Mouse (Mus musculus) brain, embryonic 14.5 days (tissue): ENCODE data around the gene Greb1. TPM values are rescaled to one million over a fixed set of nuclear protein-coding genes. Genes with fewer than 3 reads are reported as not detected.
A peak's percentile ranks its signal among the peaks of the same experiment; 100 is the strongest.
"Not testable (repeated sequence)": the region's sequence is repeated elsewhere in the genome, so short reads cannot be mapped to it uniquely, and the experiment has no call there.

Source experiments
- DNase-seq: peaks from one replicate; pipeline ENCODE4 v3.0.0-alpha.2; 2011; ENCODE audit warnings: low read depth
- CTCF ChIP-seq: fragments of 200-500 bp; IDR thresholded peaks from 2 replicates; pipeline ENCODE4 v1.5.1; 2012; ENCODE audit warnings: inconsistent platforms, mild to moderate bottlenecking, moderate library complexity, borderline replicate concordance; ENCODE audit not compliant: insufficient read depth, insufficient read length; ENCODE audit errors: extremely low read depth
- POLR2A ChIP-seq: fragments of 200-500 bp; IDR thresholded peaks from 2 replicates; pipeline ENCODE4 v1.6.1; 2012; ENCODE audit warnings: mild to moderate bottlenecking, inconsistent platforms, borderline replicate concordance; ENCODE audit not compliant: poor library complexity, insufficient read depth, insufficient read length, severe bottlenecking; ENCODE audit errors: extremely low read depth
- polyA plus RNA-seq: library from polyadenylated mRNA; depleted of rRNA; stranded (reverse); fragments of >200 nt; gene quantifications from 2 replicates; pipeline ENCODE4 v1.2.3, GENCODE M21; 2012

The Greb1 gene
- polyA plus RNA-seq, 1 experiment: 4.8 TPM

DNA sequence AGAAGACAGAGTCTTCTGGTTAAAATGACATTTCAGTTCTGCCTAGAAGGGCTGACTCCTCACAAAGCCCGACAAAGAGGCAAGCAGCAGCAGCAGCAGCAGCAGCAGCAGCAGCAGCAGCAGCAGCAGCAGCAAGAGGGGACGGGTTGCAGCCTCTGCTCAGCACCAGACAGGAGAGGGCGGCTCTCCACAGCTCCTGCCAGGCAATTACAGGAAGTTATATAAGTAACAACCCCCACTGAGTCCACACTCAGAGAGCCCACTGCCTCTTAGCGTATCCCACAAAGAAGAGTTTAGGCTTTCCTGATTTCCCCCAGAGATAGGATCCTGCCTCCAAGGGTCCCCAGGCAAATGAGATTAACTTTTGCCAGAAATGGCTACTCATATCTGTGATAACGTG is 60.6 kb downstream of the Greb1 start:
- no peak for TF ChIP-seq POLR2A
- no peak for TF ChIP-seq CTCF
- peak; percentile 40 for DNase-seq

DNA sequence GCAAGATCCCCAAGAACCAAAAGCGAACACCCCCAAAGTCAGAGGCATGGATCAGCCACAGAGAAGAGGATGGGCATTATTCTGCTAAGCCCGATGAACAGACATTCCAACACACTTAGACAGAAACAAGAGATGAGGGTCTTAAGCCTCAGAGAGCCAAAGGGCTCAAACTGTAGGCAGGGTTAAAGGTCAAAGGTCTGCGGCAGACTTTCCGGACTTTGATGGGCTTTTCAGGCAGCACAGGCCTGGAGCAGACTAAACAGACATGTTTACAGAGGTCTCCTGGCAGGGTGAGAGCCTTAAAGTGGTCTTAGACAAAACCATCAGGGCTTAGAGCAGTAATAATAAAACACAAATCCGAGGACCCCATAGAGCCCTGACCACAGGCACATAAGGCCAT is 63.4 kb downstream of the Greb1 start:
- TF ChIP-seq CTCF (no peak), POLR2A (no peak)
- no peak for DNase-seq

DNA sequence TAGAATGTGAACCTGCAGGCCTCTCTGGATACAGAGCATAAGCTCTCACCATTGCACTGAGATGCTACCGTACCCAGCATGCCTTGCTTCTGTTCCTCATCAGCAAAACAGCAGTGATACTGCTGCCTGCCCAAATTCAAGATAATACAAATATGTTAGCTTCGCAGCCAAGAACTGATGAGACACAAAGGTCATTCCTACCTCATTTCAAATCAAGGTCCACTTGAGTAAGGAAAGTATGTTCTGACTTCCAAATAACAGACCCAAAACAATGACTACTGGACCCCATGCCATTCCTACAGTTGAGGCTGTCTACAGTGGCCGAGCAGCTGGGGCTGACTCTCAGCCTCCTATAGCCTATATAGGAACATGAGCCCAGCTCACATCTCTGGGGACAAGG is 66.0 kb downstream of the Greb1 start:
- TF ChIP-seq POLR2A (no peak), CTCF (no peak)
- no peak for DNase-seq

DNA sequence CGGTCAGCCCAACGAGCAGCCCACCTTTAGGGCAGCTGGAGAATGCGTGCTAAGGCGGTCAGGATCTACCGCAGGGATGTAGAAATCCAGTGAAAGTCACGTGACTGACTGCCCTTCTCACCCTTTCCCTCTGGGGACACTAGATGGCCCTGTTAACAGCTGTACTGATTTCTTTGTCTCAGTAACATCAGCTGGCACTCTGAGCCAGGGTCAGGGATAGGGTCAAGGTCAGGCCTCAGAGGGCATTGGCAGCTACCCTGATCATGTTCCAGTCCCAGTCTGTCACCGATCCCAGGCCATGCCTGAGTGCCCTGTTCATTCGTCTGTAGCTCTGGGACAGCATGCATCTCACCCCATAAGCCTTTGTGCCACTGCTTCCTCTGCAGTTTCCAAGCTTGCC is 66.7 kb downstream of the Greb1 start:
- no peak for TF ChIP-seq CTCF
- no peak for TF ChIP-seq POLR2A

DNA sequence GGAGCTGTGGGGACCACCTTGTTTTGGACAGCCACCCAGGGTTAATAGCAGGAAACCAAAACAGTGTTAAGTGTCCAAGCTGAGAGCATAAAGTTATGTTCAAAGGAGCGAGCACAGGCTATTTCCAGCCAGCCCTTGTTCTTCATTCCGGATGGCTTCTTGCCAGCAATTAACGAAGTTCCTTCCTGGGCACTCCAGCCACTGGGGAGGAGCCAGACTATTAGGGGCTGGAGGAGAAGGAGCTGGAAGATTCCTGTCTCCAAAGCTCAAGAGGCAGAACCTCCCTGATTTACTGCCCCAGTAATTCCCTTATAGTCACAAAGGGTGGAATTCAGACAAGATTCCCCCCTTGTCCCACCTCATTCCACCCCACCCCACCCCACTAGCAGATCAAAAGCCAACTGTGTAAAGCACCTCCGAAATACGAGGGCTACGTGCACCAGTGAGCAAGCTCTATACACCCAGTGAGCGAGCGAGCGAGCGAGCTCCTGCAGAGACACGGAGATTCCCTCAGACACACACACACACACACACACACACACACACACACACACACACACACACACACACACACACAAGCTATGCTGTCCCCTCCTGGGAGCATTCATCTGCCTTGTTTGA is 69.5 kb downstream of the Greb1 start:
- TF ChIP-seq CTCF (no peak), POLR2A (no peak)
- peak; percentile 77 for DNase-seq

More for the DNA sequence above, 66.7 kb downstream of the Greb1 start:
- no peak for DNase-seq

DNA sequence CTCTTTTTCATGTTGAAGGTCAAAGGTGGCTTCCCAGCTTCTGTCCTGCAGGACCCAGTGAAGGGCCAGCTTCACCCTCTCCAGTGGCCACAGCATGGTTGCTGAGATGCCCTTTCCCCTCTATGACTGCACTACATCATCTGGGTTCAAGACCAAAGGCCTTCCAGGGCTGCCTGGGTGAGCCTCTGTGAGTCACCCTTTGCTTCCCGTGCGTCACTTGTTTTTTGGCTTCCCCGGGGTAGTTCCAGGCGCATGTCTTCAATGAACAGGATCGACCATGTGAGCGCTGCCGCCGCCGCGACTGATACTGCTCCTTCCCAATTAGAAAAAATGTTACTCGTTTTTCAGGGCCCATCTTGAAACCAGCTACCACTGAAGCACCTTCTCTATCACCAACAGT is 70.5 kb downstream of the Greb1 start:
- DNase-seq: no peak
- no peak for TF ChIP-seq CTCF
- no peak for TF ChIP-seq POLR2A

DNA sequence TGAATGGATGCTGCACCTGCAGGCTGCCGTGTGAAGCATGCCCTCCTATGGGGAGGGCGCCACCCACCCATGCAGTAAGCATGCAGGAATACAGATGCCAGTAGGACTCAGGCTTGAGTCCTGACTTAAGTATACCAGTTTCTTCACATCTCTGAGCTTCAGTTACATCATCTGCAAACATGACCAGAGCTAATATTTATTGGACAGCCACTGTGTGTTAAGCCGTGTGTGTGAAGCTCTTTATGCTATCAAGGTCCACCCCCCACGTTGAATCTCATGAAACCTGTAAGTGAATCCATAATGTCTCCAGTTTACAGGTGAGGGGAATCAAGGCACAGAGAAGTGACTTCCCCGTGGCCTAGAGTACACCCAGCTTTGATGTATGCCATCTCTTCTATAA is 72.5 kb downstream of the Greb1 start:
- TF ChIP-seq POLR2A: no peak
- no peak for TF ChIP-seq CTCF

DNA sequence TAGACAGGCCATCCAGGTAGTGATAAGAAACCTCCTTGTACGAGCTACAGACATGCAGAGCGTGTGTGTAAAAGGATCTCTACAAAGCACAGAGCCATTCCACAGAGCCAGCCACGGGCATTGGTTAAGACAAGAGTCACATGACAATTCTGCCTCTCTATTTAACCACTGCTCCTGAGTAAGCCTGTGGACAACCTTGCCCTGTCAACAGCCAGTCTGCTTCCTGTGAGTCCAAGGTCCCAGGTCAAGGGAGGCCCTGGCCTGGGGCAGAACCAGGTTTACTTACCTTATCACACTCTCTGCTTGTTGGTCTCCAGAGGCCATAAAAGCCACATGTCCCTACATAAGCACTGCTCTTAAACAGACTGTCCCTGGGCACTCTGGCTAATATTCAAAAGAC is 74.5 kb downstream of the Greb1 start:
- DNase-seq: no peak

More for the DNA sequence above, 72.5 kb downstream of the Greb1 start:
- DNase-seq: no peak

DNA sequence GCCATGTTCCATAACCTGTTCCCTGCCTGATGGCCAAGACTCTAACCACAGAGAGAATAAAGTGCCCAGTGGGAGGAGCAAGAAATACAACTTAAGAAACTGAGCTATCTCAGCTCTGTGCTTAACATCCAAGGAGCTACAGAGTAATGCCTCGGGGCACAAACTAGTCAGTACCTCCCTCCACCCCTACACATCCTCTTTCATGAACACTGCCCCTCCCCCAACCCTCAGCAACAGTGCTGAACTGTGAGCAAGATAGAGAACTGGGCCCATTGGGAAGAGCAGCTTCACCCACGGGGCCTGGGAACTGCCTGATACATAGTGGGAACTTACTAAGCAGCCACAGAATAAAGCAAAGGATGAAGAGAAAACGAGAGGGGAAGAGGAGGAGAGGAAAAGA is 77.1 kb downstream of the Greb1 start:
- TF ChIP-seq POLR2A: no peak
- no peak for TF ChIP-seq CTCF
- DNase-seq: peak; percentile 4

More for the DNA sequence above, 74.5 kb downstream of the Greb1 start:
- TF ChIP-seq CTCF: no peak
- TF ChIP-seq POLR2A: no peak

DNA sequence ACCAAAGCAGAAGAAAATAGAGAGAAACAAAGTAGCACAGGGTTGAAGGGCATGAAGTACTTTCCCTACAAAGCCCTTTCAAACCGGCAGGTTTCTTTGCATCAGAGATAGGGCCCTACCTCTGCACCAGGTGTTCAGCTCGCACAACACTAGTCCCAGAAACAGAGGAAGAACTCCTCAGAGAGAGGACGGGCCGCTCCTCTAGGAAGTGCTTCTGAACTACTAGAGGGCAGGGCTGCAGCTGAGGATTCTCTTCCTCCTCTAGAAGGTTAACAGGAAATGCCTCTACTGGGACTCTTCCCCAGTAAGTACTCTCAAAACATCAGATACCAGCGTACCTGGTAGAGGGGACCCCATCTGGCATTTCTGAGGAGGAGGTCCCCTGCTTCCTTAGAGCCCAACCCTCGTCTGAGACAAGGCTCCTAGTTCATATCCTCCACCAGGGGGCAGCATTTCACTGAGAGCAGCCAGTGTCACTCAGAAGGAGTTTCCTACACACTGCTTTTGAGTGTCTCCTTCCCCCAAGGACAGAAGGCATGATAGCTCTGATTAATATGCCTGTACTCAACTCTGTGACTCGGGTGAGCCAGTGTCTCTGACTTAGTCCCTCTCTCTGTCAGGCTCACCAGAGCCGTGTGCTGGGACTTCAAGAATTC is 81.9 kb downstream of the Greb1 start:
- peak; percentile 89 for TF ChIP-seq CTCF
- TF ChIP-seq POLR2A: no peak
- peak; percentile 84 for DNase-seq

DNA sequence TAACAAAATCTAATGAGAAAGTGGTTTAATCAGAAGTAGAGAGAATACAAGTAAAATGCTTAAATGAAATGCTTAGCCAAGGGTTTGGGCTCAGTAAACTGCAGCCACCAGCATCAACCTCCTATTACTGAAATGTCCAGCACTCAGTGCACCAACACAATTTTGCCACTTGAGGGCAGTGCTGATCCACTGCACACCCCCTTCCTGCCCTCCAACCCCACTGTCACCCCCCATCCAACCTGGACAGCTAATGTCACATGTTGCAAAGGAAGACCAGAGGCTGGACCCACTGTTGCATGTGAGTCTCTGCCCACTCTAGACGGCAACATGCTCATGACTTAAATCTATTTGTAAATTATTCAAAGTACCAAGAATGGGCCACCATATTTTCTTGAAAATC is 83.0 kb downstream of the Greb1 start:
- TF ChIP-seq POLR2A (no peak), CTCF (peak; percentile 88)
- peak; percentile 35 for DNase-seq

DNA sequence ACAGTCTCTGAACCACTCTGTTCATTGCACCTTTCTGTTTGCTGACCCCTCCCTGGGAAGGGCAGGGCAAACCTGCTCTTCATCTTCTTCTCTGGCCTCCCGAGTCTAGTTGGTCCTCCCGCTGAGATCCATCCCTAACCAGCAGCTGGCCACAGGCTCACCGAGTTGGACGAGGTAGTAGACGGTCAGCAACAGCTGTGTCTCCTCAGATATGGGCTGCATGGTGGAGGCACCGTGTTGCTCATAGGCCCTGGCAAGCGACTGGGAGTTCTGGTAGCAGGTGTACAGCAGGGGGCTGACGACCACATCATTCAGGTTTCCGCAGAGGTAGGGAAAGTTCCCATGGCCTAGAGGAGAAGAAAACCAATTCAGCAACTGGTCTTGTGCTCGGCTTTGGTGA is 86.1 kb downstream of the Greb1 start:
- DNase-seq: no peak
- TF ChIP-seq CTCF (no peak), POLR2A (no peak)

DNA sequence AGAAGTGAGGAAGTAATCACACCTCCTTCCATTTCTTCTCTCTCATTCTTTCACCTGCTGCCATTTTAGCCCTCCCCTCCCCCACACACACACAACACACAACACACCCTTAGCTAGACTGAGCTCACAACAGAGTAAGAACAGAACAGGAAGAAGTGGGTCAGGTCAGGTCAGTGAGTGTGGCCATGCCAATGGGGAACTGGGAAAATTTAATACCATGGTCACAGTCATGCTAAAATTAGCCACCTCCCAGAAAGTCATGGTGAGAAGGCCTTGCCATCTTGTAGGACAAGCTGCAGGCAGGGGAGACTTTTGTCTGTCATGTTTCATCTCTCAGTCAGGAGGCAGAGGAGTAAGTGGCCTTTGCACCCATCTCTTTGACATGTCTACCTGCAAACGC is 102.0 kb downstream of the Greb1 start:
- TF ChIP-seq POLR2A (no peak), CTCF (no peak)
- DNase-seq: no peak

DNA sequence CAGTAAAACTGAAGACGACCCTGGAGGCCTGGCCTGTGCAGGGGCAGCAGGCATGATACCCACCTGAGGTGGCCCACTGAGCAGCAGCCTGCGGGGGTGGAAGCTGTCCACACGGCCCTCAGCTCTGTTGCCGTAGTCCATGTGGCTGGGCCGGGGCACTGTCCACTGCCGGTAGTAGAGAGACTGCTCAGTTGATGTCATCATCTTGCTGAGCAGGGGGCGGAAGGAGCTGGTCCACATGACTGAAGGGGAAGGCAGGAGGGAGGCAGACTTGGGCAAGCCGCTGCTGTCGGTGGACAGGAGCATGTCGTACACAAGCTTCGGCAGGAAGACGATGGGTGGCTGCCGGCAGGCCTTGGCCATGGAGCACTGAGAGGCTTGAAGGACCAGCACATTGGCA is 104.5 kb downstream of the Greb1 start:
- no peak for TF ChIP-seq CTCF
- TF ChIP-seq POLR2A: no peak
- no peak for DNase-seq

DNA sequence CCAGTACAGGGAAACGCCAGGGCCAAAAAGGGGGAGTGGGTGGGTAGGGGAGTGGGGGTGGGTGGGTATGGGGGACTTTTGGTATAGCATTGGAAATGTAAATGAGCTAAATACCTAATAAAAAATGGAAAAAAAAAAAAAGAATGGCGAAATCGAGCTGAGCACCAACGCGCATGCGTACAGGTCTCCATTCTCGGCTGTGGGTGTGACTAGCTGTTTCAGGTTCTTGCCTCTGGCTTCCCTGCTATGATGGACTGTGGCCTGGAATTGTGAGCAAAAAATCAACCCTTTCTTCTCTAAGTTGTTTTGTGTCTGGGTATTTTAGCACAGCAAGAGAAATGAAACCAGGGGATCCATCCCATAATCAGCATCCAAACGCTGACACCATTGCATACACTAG is 105.4 kb downstream of the Greb1 start:
- not testable (repeated sequence) for DNase-seq

DNA sequence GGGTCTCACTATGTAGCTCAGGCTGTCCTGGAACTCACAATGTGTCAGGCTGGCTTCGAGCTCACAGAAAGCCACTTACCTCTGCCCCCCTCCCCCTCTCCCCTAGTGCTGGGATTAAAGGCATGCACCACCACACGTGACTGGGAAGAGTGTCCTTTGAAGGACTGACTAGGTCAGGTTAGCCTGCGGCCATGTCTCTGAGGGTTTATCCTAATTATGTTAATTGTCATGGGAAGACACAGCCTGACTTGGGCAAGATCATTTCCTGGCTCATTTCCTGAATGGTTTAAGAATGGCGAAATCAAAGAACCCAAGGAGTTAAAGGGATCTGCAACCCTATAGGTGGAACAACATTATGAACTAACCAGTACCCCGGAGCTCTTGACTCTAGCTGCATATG is 105.9 kb downstream of the Greb1 start:
- TF ChIP-seq CTCF (no peak), POLR2A (no peak)
- no peak for DNase-seq
